Mouse (Mus musculus) B cell, adult 67 days (primary cell): ENCODE measurements around the gene Grid1. TPM values are rescaled to one million over a fixed set of nuclear protein-coding genes. Genes with fewer than 3 reads are reported as not detected.

Experiments used
- total RNA-seq, 2 experiments: library from RNA; stranded (reverse); gene quantifications; 4 replicates each; pipeline ENCODE4 v1.2.4; 2023

The Grid1 gene
- not detected for total RNA-seq

GRCm38 (mm10) chr14:34819919-34820652 is at the start of gene Grid1:
Gene Grid1, plus strand, starts transcription at chr14:34820108.

Other genes with a start within 250 kb of the Grid1 start
- gene Ldb3, start 231.4 kb upstream of the Grid1 start, total RNA-seq = not detected
- not detected for gene Opn4, start 220.0 kb upstream of the Grid1 start, total RNA-seq
- 10 to 100 TPM; 63.4 to 68.5 TPM for gene Wapl, start 146.2 kb upstream of the Grid1 start, total RNA-seq